Mouse (Mus musculus) lung, postnatal 0 days (tissue): ENCODE measurements at regions not wholly inside any gene's neighbourhood (a gene's known extent, or its start where the extent isn't known, plus 50 kb on each side); places are given as distances from the start of the nearest gene placed in this dataset.

Experiments
- ATAC-seq: fragments of 200-750 bp; cut with Nextera tagmentation; 2 replicates; pipeline ENCODE4 v1.8.0; 2017; ENCODE audit warnings: moderate library complexity
- DNase-seq: peaks from one replicate; pipeline ENCODE4 v3.0.0-alpha.2; 2016; ENCODE audit warnings: low spot score
- H3K27ac ChIP-seq: fragments of 300-500 bp; sonication (generic); 2 replicates; pipeline ENCODE4 v1.5.1; 2014; ENCODE audit warnings: antibody characterized with exemption, mild to moderate bottlenecking, low read length, mixed read lengths
- H3K27me3 ChIP-seq: fragments of 300-500 bp; sonication (generic); replicated peaks from 2 replicates; pipeline ENCODE4 v1.6.1; 2014; ENCODE audit warnings: low read length, mixed read lengths; ENCODE audit not compliant: insufficient read depth
- H3K36me3 ChIP-seq: fragments of 300-500 bp; sonication (generic); 2 replicates; pipeline ENCODE4 v1.6.1; 2014; ENCODE audit warnings: low read length, mixed read lengths; ENCODE audit not compliant: insufficient read depth
- H3K4me1 ChIP-seq: fragments of 300-500 bp; sonication (generic); 2 replicates; pipeline ENCODE4 v1.6.1; 2014; ENCODE audit warnings: antibody characterized with exemption, low read depth, low read length, mixed read lengths; ENCODE audit not compliant: insufficient read depth
- H3K4me2 ChIP-seq: fragments of 300-500 bp; sonication (generic); replicated peaks from 2 replicates; pipeline ENCODE4 v1.6.1; 2014; ENCODE audit warnings: low read depth, mild to moderate bottlenecking, low read length, moderate library complexity, mixed read lengths
- H3K4me3 ChIP-seq: fragments of 300-500 bp; sonication (generic); 2 replicates; pipeline ENCODE4 v1.5.1; 2014; ENCODE audit warnings: low read depth, low read length
- H3K9ac ChIP-seq: fragments of 300-500 bp; sonication (generic); replicated peaks from 2 replicates; pipeline ENCODE4 v1.6.1; 2014; ENCODE audit warnings: low read depth, mild to moderate bottlenecking
- H3K9me3 ChIP-seq: fragments of 300-500 bp; sonication (generic); 2 replicates; pipeline ENCODE4 v1.6.1; 2016; ENCODE audit warnings: low read length, mixed read lengths
- CTCF ChIP-seq: IDR thresholded peaks from 2 replicates; pipeline ENCODE4 v1.5.1; 2016; ENCODE audit warnings: antibody characterized with exemption, mild to moderate bottlenecking
- EP300 ChIP-seq: IDR thresholded peaks from 2 replicates; pipeline ENCODE4 v1.6.1; 2016; ENCODE audit warnings: antibody characterized with exemption, mild to moderate bottlenecking, control low read depth
- WGBS: fragments of 180-500 bp; shearing (Covaris S2); extraction: QIAGEN DNeasy Blood & Tissue Kit; methylation state at CpG from one replicate; pipeline ENCODE4 v1.1.7; 2014; 5-methylcytosine and 5-hydroxymethylcytosine counted together

GRCm38 (mm10) chr1:14504767-14505343 lies 1588.3 kb downstream of the 4930444P10Rik start:
- Histone ChIP-seq H3K9me3 (no peaks in the 10 kb centered on the region), H3K27ac (no peak overlapping the region), H3K9ac (no peak overlapping the region), H3K27me3 (peaks cover 40% of the 10 kb centered on the region), H3K4me1 (no peaks in the 10 kb centered on the region; the same call in 1 of the 2 replicates), H3K36me3 (no peaks in the 10 kb centered on the region), H3K4me3 (no peak overlapping the region), H3K4me2 (0 out of 2 replicates have a peak overlapping the region, but pooled peaks have one; percentile 8)
- no peak for TF ChIP-seq EP300
- TF ChIP-seq CTCF: no peak
- WGBS: 6% methylated on average over 11 of the region's 12 CpGs
- DNase-seq (no peak), ATAC-seq (no peak)

- Histone ChIP-seq H3K9ac (no peak overlapping the region), H3K36me3 (no peaks in the 10 kb centered on the region), H3K4me1 (no peaks in the 10 kb centered on the region; the same call in 1 of the 2 replicates), H3K27me3 (peaks cover 40% of the 10 kb centered on the region), H3K9me3 (no peaks in the 10 kb centered on the region), H3K27ac (no peak overlapping the region), H3K4me3 (no peak overlapping the region), H3K4me2 (no peak overlapping the region)
- no peak for DNase-seq
- ATAC-seq: no peak
- no peak for TF ChIP-seq CTCF
- TF ChIP-seq EP300: no peak
- WGBS: 10% methylated on average over 17 of the region's 17 CpGs
These were observed 1589.0 kb downstream of the 4930444P10Rik start for GRCm38 (mm10) chr1:14503881-14504742.

- WGBS: 32% methylated on average over 7 of the region's 7 CpGs
- no peak for DNase-seq
These were observed 1589.8 kb downstream of the 4930444P10Rik start for GRCm38 (mm10) chr1:14503193-14503800.

GRCm38 (mm10) chr1:14499105-14499504 lies 1594.0 kb downstream of the 4930444P10Rik start:
- Histone ChIP-seq H3K27ac (no peak overlapping the region), H3K4me1 (no peaks in the 10 kb centered on the region), H3K4me2 (no peak overlapping the region), H3K36me3 (no peaks in the 10 kb centered on the region), H3K4me3 (no peak overlapping the region), H3K9ac (no peak overlapping the region), H3K27me3 (peaks cover 5% of the 10 kb centered on the region; the same call in 1 of the 2 replicates), H3K9me3 (no peaks in the 10 kb centered on the region)
- DNase-seq (no peak), ATAC-seq (no peak)
- 85% methylated on average over 1 of the region's 1 CpGs for WGBS
- TF ChIP-seq CTCF (no peak), EP300 (no peak)

More at GRCm38 (mm10) chr1:14503193-14503800, 1589.8 kb downstream of the 4930444P10Rik start:
- H3K36me3 ChIP-seq: no peaks in the 10 kb centered on the region
- H3K27ac ChIP-seq: no peak overlapping the region
- no peak overlapping the region for H3K4me3 ChIP-seq
- peaks cover 40% of the 10 kb centered on the region for H3K27me3 ChIP-seq
- no peak overlapping the region for H3K4me2 ChIP-seq
- H3K4me1 ChIP-seq: no peaks in the 10 kb centered on the region; the same call in 1 of the 2 replicates
- H3K9ac ChIP-seq: no peak overlapping the region
- no peak for ATAC-seq
- TF ChIP-seq EP300 (no peak), CTCF (no peak)
- H3K9me3 ChIP-seq: no peaks in the 10 kb centered on the region

GRCm38 (mm10) chr1:14490026-14490425 lies 1603.1 kb downstream of the 4930444P10Rik start:
- no peaks in the 10 kb centered on the region for H3K9me3 ChIP-seq
- H3K4me3 ChIP-seq: no peak overlapping the region
- H3K27me3 ChIP-seq: no peaks in the 10 kb centered on the region
- H3K36me3 ChIP-seq: no peaks in the 10 kb centered on the region
- H3K9ac ChIP-seq: no peak overlapping the region
- no peak for DNase-seq
- H3K4me2 ChIP-seq: no peak overlapping the region
- WGBS: 77% methylated on average over 3 of the region's 3 CpGs
- H3K4me1 ChIP-seq: no peaks in the 10 kb centered on the region
- H3K27ac ChIP-seq: no peak overlapping the region
- no peak for TF ChIP-seq CTCF
- TF ChIP-seq EP300: no peak
- no peak for ATAC-seq

GRCm38 (mm10) chr1:14487708-14488127 lies 1605.4 kb downstream of the 4930444P10Rik start:
- Histone ChIP-seq H3K27me3 (no peaks in the 10 kb centered on the region), H3K4me2 (no peak overlapping the region), H3K36me3 (no peaks in the 10 kb centered on the region), H3K9ac (no peak overlapping the region), H3K27ac (no peak overlapping the region), H3K4me1 (no peaks in the 10 kb centered on the region), H3K9me3 (no peaks in the 10 kb centered on the region), H3K4me3 (no peak overlapping the region)
- no peak for ATAC-seq
- DNase-seq: no peak
- WGBS: 47% methylated on average over 4 of the region's 4 CpGs
- no peak for TF ChIP-seq CTCF
- no peak for TF ChIP-seq EP300
